Mouse (Mus musculus) lung, embryonic 14.5 days (tissue): ENCODE data around the gene Crx. TPM values are rescaled to one million over a fixed set of nuclear protein-coding genes. Genes with fewer than 3 reads are reported as not detected.

Source experiments
- ATAC-seq: fragments of 200-750 bp; cut with Nextera tagmentation; 2 replicates; pipeline ENCODE4 v1.8.0; 2017; ENCODE audit warnings: mild to moderate bottlenecking, moderate TSS enrichment, moderate library complexity; ENCODE audit not compliant: insufficient read depth
- DNase-seq: peaks from one replicate; pipeline ENCODE4 v3.0.0-alpha.2; 2015
- H3K27ac ChIP-seq: fragments of 300-500 bp; sonication (generic); 2 replicates; pipeline ENCODE4 v1.5.1; 2014; ENCODE audit warnings: low read depth, mild to moderate bottlenecking, moderate library complexity
- H3K27me3 ChIP-seq: fragments of 300-500 bp; sonication (generic); 2 replicates; pipeline ENCODE4 v1.6.1; 2014; ENCODE audit warnings: low read length, control low read depth; ENCODE audit not compliant: insufficient read depth
- H3K36me3 ChIP-seq: fragments of 300-500 bp; sonication (generic); 2 replicates; pipeline ENCODE4 v1.6.1; 2014; ENCODE audit warnings: control low read depth; ENCODE audit not compliant: insufficient read depth
- H3K4me1 ChIP-seq: fragments of 300-500 bp; sonication (generic); 2 replicates; pipeline ENCODE4 v1.6.1; 2014; ENCODE audit warnings: antibody characterized with exemption, control low read depth; ENCODE audit not compliant: insufficient read depth
- H3K4me2 ChIP-seq: fragments of 300-500 bp; sonication (generic); 2 replicates; pipeline ENCODE4 v1.6.1; 2014; ENCODE audit warnings: mild to moderate bottlenecking
- H3K4me3 ChIP-seq: fragments of 300-500 bp; sonication (generic); 2 replicates; pipeline ENCODE4 v1.5.1; 2014; ENCODE audit warnings: low read depth, low read length
- H3K9ac ChIP-seq: fragments of 300-500 bp; sonication (generic); 2 replicates; pipeline ENCODE4 v1.6.1; 2014
- H3K9me3 ChIP-seq: fragments of 300-500 bp; sonication (generic); 2 replicates; pipeline ENCODE4 v1.6.1; 2016; ENCODE audit warnings: low read depth, low read length, control low read depth
- CTCF ChIP-seq: IDR thresholded peaks from 2 replicates; pipeline ENCODE4 v1.5.1; 2016; ENCODE audit warnings: antibody characterized with exemption, low read depth
- WGBS: fragments of 180-500 bp; shearing (Covaris S2); extraction: QIAGEN DNeasy Blood & Tissue Kit; methylation state at CpG from one replicate; pipeline ENCODE4 v1.1.7; 2014; 5-methylcytosine and 5-hydroxymethylcytosine counted together
- polyA plus RNA-seq: library from polyadenylated mRNA; unstranded; fragments of >200 nt; fragmentation: Nextera tagmentation; extraction: Ambion mirVana; gene quantifications from 2 replicates; pipeline ENCODE4 v1.2.1, GENCODE M21; 2014

Crx gene
- polyA plus RNA-seq, 1 experiment from 2014 or later = not detected

GRCm38 (mm10) chr7:15906602-15907001 lies 26.8 kb upstream of the Crx start:
- Histone ChIP-seq H3K27me3 (no peaks in the 10 kb centered on the region), H3K4me3 (no peak overlapping the region), H3K36me3 (no peaks in the 10 kb centered on the region), H3K4me2 (no peak overlapping the region), H3K9me3 (no peaks in the 10 kb centered on the region), H3K27ac (no peak overlapping the region), H3K4me1 (no peaks in the 10 kb centered on the region), H3K9ac (no peak overlapping the region)
- no peak for ATAC-seq
- no peak for TF ChIP-seq CTCF
- 72% methylated on average over 1 of the region's 1 CpGs for WGBS
- DNase-seq = no peak

GRCm38 (mm10) chr7:15905861-15906260 lies 26.1 kb upstream of the Crx start:
- no peak for TF ChIP-seq CTCF
- 77% methylated on average over 7 of the region's 7 CpGs for WGBS
- Histone ChIP-seq H3K4me1 (no peaks in the 10 kb centered on the region), H3K4me3 (no peak overlapping the region), H3K27ac (no peak overlapping the region), H3K4me2 (no peak overlapping the region), H3K9me3 (no peaks in the 10 kb centered on the region), H3K27me3 (no peaks in the 10 kb centered on the region), H3K9ac (no peak overlapping the region), H3K36me3 (no peaks in the 10 kb centered on the region)
- no peak for ATAC-seq
- DNase-seq = no peak

- DNase-seq (no peak), ATAC-seq (no peak)
- TF ChIP-seq CTCF = no peak
- H3K4me3 ChIP-seq = no peak overlapping the region
- no peaks in the 10 kb centered on the region for H3K9me3 ChIP-seq
- no peak overlapping the region for H3K9ac ChIP-seq
- H3K36me3 ChIP-seq = no peaks in the 10 kb centered on the region
- H3K4me1 ChIP-seq = no peaks in the 10 kb centered on the region
- no peaks in the 10 kb centered on the region for H3K27me3 ChIP-seq
- H3K27ac ChIP-seq = no peak overlapping the region
- no peak overlapping the region for H3K4me2 ChIP-seq
- WGBS = 66% methylated on average over 9 of the region's 9 CpGs
Measured at GRCm38 (mm10) chr7:15901366-15902048, 21.7 kb upstream of the Crx start.

GRCm38 (mm10) chr7:15894251-15894650 lies 14.5 kb upstream of the Crx start:
- Histone ChIP-seq H3K27me3 (no peaks in the 10 kb centered on the region), H3K4me2 (no peak overlapping the region), H3K9me3 (no peaks in the 10 kb centered on the region), H3K4me1 (no peaks in the 10 kb centered on the region), H3K27ac (no peak overlapping the region), H3K36me3 (no peaks in the 10 kb centered on the region), H3K9ac (no peak overlapping the region), H3K4me3 (no peak overlapping the region)
- WGBS = 69% methylated on average over 1 of the region's 1 CpGs
- DNase-seq (no peak), ATAC-seq (no peak)
- TF ChIP-seq CTCF = no peak

- DNase-seq (no peak), ATAC-seq (no peak)
- Histone ChIP-seq H3K4me3 (no peak overlapping the region), H3K4me1 (no peaks in the 10 kb centered on the region), H3K27me3 (no peaks in the 10 kb centered on the region), H3K4me2 (no peak overlapping the region), H3K9me3 (no peaks in the 10 kb centered on the region), H3K27ac (no peak overlapping the region), H3K36me3 (no peaks in the 10 kb centered on the region), H3K9ac (no peak overlapping the region)
- TF ChIP-seq CTCF = no peak
- 86% methylated on average over 2 of the region's 2 CpGs for WGBS
Measured at GRCm38 (mm10) chr7:15884127-15884526, 4.4 kb upstream of the Crx start.

- WGBS = 84% methylated on average over 2 of the region's 2 CpGs
- Histone ChIP-seq H3K27ac (no peak within 1 kb of the TSS), H3K9ac (no peak within 1 kb of the TSS), H3K4me2 (no peak within 1 kb of the TSS), H3K9me3 (no peaks in the 10 kb centered on the region), H3K27me3 (no peaks in the 10 kb centered on the region), H3K4me3 (no peak within 1 kb of the TSS), H3K36me3 (no peaks in the 10 kb centered on the region), H3K4me1 (no peaks in the 10 kb centered on the region)
- no peak for TF ChIP-seq CTCF
- DNase-seq (no peak), ATAC-seq (no peak)
Measured at GRCm38 (mm10) chr7:15882317-15882716, 2.5 kb upstream of the Crx start, which contains the start of gene Crxos. TSS of gene Crxos (plus strand) at chr7:15882617.

GRCm38 (mm10) chr7:15881831-15882230 lies 2.1 kb upstream of the Crx start:
- Histone ChIP-seq H3K27ac (no peak overlapping the region), H3K4me1 (no peaks in the 10 kb centered on the region), H3K36me3 (no peaks in the 10 kb centered on the region), H3K9me3 (no peaks in the 10 kb centered on the region), H3K9ac (no peak overlapping the region), H3K27me3 (no peaks in the 10 kb centered on the region), H3K4me2 (no peak overlapping the region), H3K4me3 (no peak overlapping the region)
- TF ChIP-seq CTCF = no peak
- DNase-seq = no peak
- WGBS = 59% methylated on average over 3 of the region's 3 CpGs
- no peak for ATAC-seq
